7 mouse cellular contexts compared by ENCODE assay signal in the genomic region with DNA sequence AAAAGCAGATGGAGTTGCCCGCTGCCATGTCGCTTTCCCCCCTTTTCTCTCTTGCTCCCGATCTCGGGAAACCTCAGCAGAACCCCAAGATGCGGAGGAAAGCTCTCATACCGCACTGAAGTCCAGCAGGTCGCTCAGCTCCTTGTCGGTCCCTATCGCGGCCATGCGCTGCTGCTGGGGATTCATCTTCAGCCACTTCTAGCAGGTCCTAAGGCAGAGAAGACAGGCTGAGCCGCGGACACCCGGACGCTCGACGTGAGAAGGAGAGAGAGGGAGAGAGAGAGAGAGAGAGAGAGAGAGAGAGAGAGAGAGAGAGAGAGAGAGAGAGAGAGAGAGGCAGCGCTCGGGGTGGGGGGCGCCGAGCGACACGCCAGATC. TPM values are rescaled to one million over a fixed set of nuclear protein-coding genes. Genes with fewer than 3 reads are reported as not detected.
A peak's percentile ranks its signal among the peaks of the same experiment; 100 is the strongest.
DNase-seq lines count a peak whose midpoint lies in the region; ATAC-seq and TF ChIP-seq lines count a peak whose summit lies in the region.

No protein-coding gene starts in this region.

- peak overlapping the region; percentile 77 for H3K4me2 ChIP-seq in embryonic facial prominence, embryonic 13.5 days
- H3K4me2 ChIP-seq in heart, embryonic 12.5 days, result peak overlapping the region; percentile 84
- H3K4me2 ChIP-seq in neural tube, embryonic 15.5 days, result peak overlapping the region; percentile 80

- peak; percentile 48 for DNase-seq in adrenal gland, postnatal 25 days
- peak; percentile 50 for DNase-seq in kidney, postnatal 14 days
- DNase-seq in lung, adult 2 months, result peak; percentile 56

- H3K36me3 ChIP-seq in E14TG2a.4 (ENCODE audit: insufficient read depth, low read length), result no peaks in the 10 kb centered on the region
- peaks cover 12% of the 10 kb centered on the region for H3K36me3 ChIP-seq in embryonic facial prominence, embryonic 13.5 days
- peaks cover 9% of the 10 kb centered on the region for H3K36me3 ChIP-seq in heart, embryonic 12.5 days
- H3K36me3 ChIP-seq in neural tube, embryonic 15.5 days, result no peaks in the 10 kb centered on the region

- 0% methylated on average over 20 of the region's 23 CpGs for WGBS in embryonic facial prominence, embryonic 13.5 days
- 0% methylated on average over 16 of the region's 23 CpGs for WGBS in heart, embryonic 12.5 days
- 2% methylated on average over 20 of the region's 23 CpGs for WGBS in lung, adult 2 months
- WGBS in neural tube, embryonic 15.5 days, result under 1% methylated on average over 23 of the region's 23 CpGs

- H3K4me3 ChIP-seq in E14TG2a.4 (replicated peaks; ENCODE audit: low read length), result peak overlapping the region; percentile 94
- H3K4me3 ChIP-seq in embryonic facial prominence, embryonic 13.5 days, result peak overlapping the region; percentile 97
- H3K4me3 ChIP-seq in heart, embryonic 12.5 days, result peak overlapping the region; percentile 96
- peak overlapping the region; percentile 77 for H3K4me3 ChIP-seq in lung, adult 2 months (replicated peaks; ENCODE audit: extremely low read depth, low read depth, low read length)
- H3K4me3 ChIP-seq in neural tube, embryonic 15.5 days (replicated peaks), result peak overlapping the region; percentile 97

- peaks cover 39% of the 10 kb centered on the region for H3K27me3 ChIP-seq in E14TG2a.4 (ENCODE audit: insufficient read depth, low read length)
- H3K27me3 ChIP-seq in embryonic facial prominence, embryonic 13.5 days, result no peaks in the 10 kb centered on the region
- H3K27me3 ChIP-seq in heart, embryonic 12.5 days (replicated peaks), result no peaks in the 10 kb centered on the region
- H3K27me3 ChIP-seq in neural tube, embryonic 15.5 days (replicated peaks), result no peaks in the 10 kb centered on the region

- H3K4me1 ChIP-seq in E14TG2a.4 (replicated peaks; ENCODE audit: low read depth, low read length), result peaks cover 9% of the 10 kb centered on the region
- peaks cover 23% of the 10 kb centered on the region for H3K4me1 ChIP-seq in embryonic facial prominence, embryonic 13.5 days
- peaks cover 6% of the 10 kb centered on the region; the same call in 1 of the 2 replicates for H3K4me1 ChIP-seq in heart, embryonic 12.5 days (replicated peaks)
- no peaks in the 10 kb centered on the region; the same call in none of the 2 replicates for H3K4me1 ChIP-seq in lung, adult 2 months (ENCODE audit: control insufficient read depth, insufficient read depth, low read length)
- H3K4me1 ChIP-seq in neural tube, embryonic 15.5 days, result peaks cover 15% of the 10 kb centered on the region

- no peak for TF ChIP-seq CTCF in E14TG2a.4 (conservative IDR thresholded peaks at IDR 0.05; ENCODE audit: low read length)
- no peak for TF ChIP-seq CTCF in lung, adult 2 months (IDR thresholded peaks at IDR 0.05; ENCODE audit: insufficient read depth, low read length)

- no peaks in the 10 kb centered on the region for H3K9me3 ChIP-seq in E14TG2a.4 (ENCODE audit: low read length)
- H3K9me3 ChIP-seq in embryonic facial prominence, embryonic 13.5 days, result no peaks in the 10 kb centered on the region
- H3K9me3 ChIP-seq in heart, embryonic 12.5 days (replicated peaks), result no peaks in the 10 kb centered on the region
- no peaks in the 10 kb centered on the region for H3K9me3 ChIP-seq in neural tube, embryonic 15.5 days (replicated peaks)

- H3K9ac ChIP-seq in embryonic facial prominence, embryonic 13.5 days, result peak overlapping the region; percentile 100
- peak overlapping the region; percentile 99 for H3K9ac ChIP-seq in heart, embryonic 12.5 days
- peak overlapping the region; percentile 96 for H3K9ac ChIP-seq in neural tube, embryonic 15.5 days (replicated peaks)

- peak overlapping the region; percentile 99 for H3K27ac ChIP-seq in embryonic facial prominence, embryonic 13.5 days
- H3K27ac ChIP-seq in heart, embryonic 12.5 days (ENCODE audit: poor library complexity, severe bottlenecking), result peak overlapping the region; percentile 92
- H3K27ac ChIP-seq in neural tube, embryonic 15.5 days (replicated peaks), result peak overlapping the region; percentile 96

- ATAC-seq in embryonic facial prominence, embryonic 13.5 days (ENCODE audit: insufficient number of reproducible peaks, insufficient read depth, low FRiP score, low TSS enrichment, low read depth), result no peak
- peak; percentile 26; the same call in 1 of the 2 replicates for ATAC-seq in heart, embryonic 12.5 days (ENCODE audit: insufficient number of reproducible peaks, low FRiP score)
- ATAC-seq in neural tube, embryonic 15.5 days (ENCODE audit: low FRiP score), result peak; percentile 36

- TF ChIP-seq POLR2A in lung, adult 2 months (IDR thresholded peaks at IDR 0.05; ENCODE audit: borderline replicate concordance, extremely low read depth, low read depth, low read length), result no peak

RNA-seq across cellular contexts. Expression of gene Tcf12, which starts 1.1 kb away (rescaled TPM):
- total RNA-seq in adrenal gland, postnatal 25 days (2021), result 83.1 and 89.3 TPM in 2 replicates
- 129 and 143 TPM in 2 replicates for polyA plus RNA-seq in embryonic facial prominence, embryonic 13.5 days (2015; fragmentation: Nextera tagmentation; extraction: Ambion mirVana)
- 44.7 and 48.3 TPM in 2 replicates for polyA plus RNA-seq in heart, embryonic 12.5 days (2016; fragmentation: Nextera tagmentation; extraction: Ambion mirVana)
- 64.5 and 78.1 TPM in 2 replicates for polyA plus RNA-seq in lung, adult 2 months (2012; rRNA removed)
- 53.7 and 57.2 TPM in 2 replicates for polyA plus RNA-seq in neural tube, embryonic 15.5 days (2015; fragmentation: Nextera tagmentation; extraction: Ambion mirVana)
